Mouse (Mus musculus) small intestine, adult 2 months (tissue): ENCODE data around the gene Pou2f2.

ENCODE experiments used
- CTCF ChIP-seq: fragments of 200-500 bp; IDR thresholded peaks from 2 replicates; pipeline ENCODE4 v1.5.1; 2012; ENCODE audit warnings: low read depth, mild to moderate bottlenecking, control low read depth, inconsistent platforms, low read length, moderate library complexity, mixed read lengths; ENCODE audit not compliant: insufficient replicate concordance, insufficient read length; ENCODE audit errors: extremely low read depth
- POLR2A ChIP-seq: fragments of 200-500 bp; IDR thresholded peaks from 2 replicates; pipeline ENCODE4 v1.6.1; 2012; ENCODE audit warnings: low read depth, mild to moderate bottlenecking, control low read depth, inconsistent platforms, low read length, moderate library complexity

- no peak for TF ChIP-seq POLR2A
- TF ChIP-seq CTCF: peak; percentile 10; the same call in 1 of the 2 replicates
These were observed 39.9 kb upstream of the Pou2f2 start for GRCm38 (mm10) chr7:25219416-25219750.
